Mouse (Mus musculus) 416B (cell line): ENCODE results near the gene 2410004P03Rik.

Experiments used
- DNase-seq: peaks from one replicate; pipeline ENCODE4 v3.0.0; 2011; ENCODE audit warnings: low read depth

The 2410004P03Rik gene

DNA sequence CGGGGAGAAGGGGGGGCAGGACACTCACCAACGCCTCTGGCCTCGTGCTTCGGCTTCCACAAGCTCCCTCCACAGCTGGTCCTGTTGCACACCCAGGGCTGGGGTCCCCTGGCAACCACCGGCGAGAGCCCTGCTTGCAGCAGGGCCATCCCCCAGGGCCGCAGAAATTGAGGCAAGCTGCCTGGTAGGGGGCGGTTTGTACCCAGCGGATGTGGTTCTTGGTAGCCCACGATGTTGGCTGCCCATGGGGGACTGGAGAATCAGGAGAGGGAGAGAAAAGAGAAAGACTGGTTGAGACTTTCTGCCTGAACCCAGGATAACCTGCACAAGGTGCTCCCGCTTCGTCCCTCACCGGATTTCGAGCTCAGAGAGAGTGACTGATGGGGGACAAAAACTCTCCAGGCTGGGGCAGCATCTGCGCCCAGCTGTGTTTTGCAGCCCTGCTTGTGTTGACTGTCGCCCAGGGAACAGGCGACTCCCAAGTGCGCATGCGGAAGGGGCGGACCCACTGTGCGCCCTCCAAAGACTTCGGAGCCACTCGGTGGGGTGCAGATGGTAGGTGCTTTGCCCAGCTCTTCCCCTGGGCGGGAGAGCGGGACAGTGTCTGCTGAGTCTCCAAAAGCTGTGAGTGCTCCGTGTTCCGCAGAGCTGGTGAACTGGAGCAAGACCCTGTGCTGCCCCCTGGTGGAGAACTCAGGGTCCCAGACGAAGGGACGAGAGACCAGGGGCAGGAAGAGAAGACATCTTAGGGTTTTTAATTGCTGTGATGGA is at the start of gene 2410004P03Rik:
Gene 2410004P03Rik (minus strand): TSS at position 628 of the 771 bp plus-strand sequence.
- peak; percentile 64 for DNase-seq

GRCm38 (mm10) chr12:17061183-17061722 is 49.7 kb upstream of the 2410004P03Rik start:
- DNase-seq, result no peak

DNA sequence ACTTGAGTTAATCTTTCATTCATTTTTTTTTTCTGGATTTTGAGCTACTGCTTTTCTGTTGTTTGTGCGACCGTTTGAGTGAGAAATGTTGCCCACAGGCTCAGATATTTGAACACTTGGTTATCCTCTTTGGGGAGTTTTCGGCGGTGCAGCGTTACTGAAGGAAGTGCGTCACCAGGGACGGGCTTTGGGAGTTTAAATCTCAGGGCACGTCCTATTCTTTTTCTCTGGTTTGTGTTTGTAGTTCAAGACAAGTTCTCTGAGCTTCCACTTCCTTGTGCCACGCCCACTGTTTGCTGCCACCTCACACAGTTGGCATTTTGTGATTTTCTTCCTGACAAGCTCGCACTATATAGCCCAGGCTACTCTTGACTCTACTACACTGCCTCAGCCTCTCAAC is 47.0 kb upstream of the 2410004P03Rik start:
- DNase-seq, result peak; percentile 26

DNA sequence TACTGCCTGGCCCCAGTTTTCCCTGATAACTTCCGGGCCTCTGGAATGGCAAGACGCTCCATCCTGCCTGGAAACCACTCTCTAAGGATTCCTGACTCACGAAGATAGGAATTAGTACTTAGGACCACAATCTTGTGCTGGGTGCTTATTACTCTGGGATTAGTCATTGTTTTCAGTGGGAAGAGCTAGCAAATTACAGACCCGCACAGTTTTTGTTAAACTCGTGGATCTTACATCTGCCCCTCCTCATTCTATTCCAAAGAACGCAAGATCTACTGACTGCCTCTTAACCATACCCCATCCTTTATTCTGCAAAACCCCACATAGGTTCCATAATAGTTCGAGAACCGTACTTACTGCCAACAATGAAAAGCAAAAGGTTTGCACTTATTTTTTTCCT is 45.6 kb upstream of the 2410004P03Rik start:
- DNase-seq, result no peak

GRCm38 (mm10) chr12:17055766-17056165 is 44.2 kb upstream of the 2410004P03Rik start:
- no peak for DNase-seq

DNA sequence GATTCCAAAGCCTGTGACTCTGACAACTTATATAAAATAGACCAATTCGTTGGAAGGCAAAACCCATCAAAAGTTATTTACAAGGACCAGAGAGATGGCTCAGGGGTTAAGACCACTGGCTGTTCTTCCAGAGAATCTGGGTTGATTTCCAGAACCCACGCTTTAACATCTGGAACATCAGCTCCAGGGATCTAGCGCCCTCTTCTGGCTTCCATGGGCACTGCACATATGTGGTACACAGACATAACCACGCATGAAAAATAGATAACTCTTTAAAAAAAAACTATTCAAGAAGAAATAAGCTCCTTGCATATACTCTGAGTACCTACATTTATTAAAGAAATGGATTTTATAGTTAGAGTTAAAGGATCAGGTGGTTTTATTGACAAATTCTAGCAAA is 43.2 kb upstream of the 2410004P03Rik start:
- DNase-seq, result peak; percentile 14

GRCm38 (mm10) chr12:17052673-17053072 is 41.1 kb upstream of the 2410004P03Rik start:
- no peak for DNase-seq

GRCm38 (mm10) chr12:17051057-17051456 is 39.5 kb upstream of the 2410004P03Rik start:
- no peak for DNase-seq

DNA sequence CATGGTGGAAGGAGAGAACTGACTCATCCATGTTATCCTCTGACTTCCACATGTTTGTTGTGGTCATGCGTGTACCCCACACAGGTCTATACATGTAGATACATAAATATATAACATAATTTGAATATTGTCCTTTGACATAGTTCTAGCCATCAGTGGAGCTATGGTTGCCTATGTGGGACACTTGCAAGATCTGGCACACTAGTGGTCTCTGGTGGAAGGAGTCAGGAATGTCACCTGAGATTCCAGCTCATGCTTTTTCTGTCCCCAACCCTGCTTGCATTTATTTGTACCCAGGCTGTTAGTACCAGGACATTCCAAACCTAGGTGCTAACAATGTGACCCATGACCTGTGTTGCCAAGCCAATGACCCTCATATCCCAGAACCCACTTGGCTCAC is 38.3 kb upstream of the 2410004P03Rik start:
- no peak for DNase-seq

- no peak for DNase-seq
These were observed 37.6 kb upstream of the 2410004P03Rik start for GRCm38 (mm10) chr12:17048979-17049612.

DNA sequence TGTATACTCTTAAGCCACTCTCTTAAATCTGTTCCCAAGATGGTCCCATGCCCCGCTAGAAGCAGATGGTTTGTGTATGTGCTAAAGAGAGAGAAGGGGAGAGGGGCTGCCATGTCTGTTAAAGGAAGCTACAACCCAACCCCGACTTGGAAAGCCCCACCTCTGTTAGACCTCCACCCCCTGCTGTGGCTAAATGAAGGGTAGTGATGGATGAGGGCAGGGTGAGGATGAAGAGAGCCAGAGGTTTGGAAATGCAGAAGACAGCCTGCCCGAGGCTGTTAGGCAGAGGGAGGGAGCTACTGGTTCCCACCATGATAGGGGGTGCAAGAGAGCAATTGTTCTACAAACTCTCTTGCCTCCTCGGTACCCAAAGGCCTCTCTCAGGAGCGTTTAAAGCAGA is 31.8 kb upstream of the 2410004P03Rik start:
- no peak for DNase-seq

- DNase-seq, result peak; percentile 16
These were observed 29.0 kb upstream of the 2410004P03Rik start for GRCm38 (mm10) chr12:17040567-17040966.

- DNase-seq, result no peak
These were observed 27.9 kb upstream of the 2410004P03Rik start for GRCm38 (mm10) chr12:17039415-17039814.

DNA sequence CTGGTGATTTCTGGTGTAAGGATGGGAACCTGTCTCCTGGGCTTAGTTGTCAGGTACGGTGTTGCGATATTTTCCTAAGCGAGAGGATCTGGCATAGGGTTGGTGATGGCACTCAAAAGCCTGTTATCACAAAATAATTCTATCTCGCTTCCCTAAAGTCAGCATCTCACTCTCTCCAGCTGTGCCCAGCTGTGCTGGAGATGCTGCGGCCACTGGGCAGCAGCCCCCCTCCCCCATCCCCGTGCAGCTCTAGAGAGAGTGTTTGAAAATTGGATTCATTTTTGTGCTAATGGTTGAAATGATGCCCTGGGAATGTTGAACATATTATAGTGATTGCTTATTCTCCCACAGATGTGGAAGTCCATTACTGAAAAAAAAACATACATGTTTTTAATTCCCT is 26.7 kb upstream of the 2410004P03Rik start:
- no peak for DNase-seq

- no peak for DNase-seq
These were observed 25.6 kb upstream of the 2410004P03Rik start for GRCm38 (mm10) chr12:17037053-17037610.

DNA sequence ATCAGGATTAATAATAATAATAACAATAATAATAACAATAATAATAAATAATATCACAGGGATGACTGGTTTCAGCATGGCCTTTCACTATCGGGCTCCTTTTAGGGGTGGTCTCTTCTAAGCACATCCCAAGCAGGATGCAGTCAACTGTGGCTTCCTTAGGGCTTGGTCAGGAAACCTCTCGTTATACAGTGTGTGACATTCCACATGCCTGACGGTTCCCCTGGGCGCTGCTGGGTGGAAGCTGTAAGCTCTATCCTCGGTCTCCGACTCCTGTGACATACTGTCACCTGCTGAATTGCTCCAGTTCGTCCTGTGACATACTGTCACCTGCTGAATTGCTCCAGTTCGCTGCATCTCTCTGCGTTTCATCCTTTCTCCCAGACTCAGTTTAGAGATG is 25.0 kb upstream of the 2410004P03Rik start:
- DNase-seq, result no peak

DNA sequence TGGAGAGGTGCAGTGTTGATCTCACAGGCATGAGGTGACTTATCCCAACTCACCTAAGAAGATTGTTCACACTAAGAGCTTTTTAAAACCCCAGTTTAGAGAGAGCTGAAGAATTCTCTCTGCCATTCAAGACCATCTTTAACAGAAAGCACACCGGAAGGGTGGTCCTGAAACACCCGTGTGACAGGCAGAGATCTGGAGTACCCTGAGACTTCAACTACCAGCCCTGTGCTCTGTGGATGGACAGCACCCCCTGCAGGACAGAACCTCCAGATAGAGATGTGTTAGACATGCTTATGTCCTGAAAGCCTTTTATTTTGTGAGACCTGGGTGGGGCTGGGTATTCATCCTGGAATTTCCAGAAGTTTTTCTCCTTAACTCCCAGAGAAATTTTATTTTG is 23.6 kb upstream of the 2410004P03Rik start:
- DNase-seq, result peak; percentile 65

- DNase-seq, result no peak
These were observed 23.1 kb upstream of the 2410004P03Rik start for GRCm38 (mm10) chr12:17034671-17035070.

GRCm38 (mm10) chr12:17033464-17033841 is 21.9 kb upstream of the 2410004P03Rik start:
- peak; percentile 81 for DNase-seq

GRCm38 (mm10) chr12:17032694-17033463 is 21.4 kb upstream of the 2410004P03Rik start:
- peak; percentile 84 for DNase-seq

- no peak for DNase-seq
These were observed 13.1 kb upstream of the 2410004P03Rik start for GRCm38 (mm10) chr12:17024554-17025110.

GRCm38 (mm10) chr12:17022145-17022544 is 10.6 kb upstream of the 2410004P03Rik start:
- DNase-seq, result no peak
